Mouse (Mus musculus) limb, embryonic 15.5 days (tissue): ENCODE data around the gene Ryr1. TPM values are rescaled to one million over a fixed set of nuclear protein-coding genes. Genes with fewer than 3 reads are reported as not detected.

Source experiments
- ATAC-seq: fragments of 200-750 bp; cut with Nextera tagmentation; 2 replicates; pipeline ENCODE4 v1.8.0; 2017; ENCODE audit warnings: low read depth, moderate TSS enrichment; ENCODE audit not compliant: insufficient number of reproducible peaks, low FRiP score, low TSS enrichment
- H3K27ac ChIP-seq: fragments of 300-500 bp; sonication (generic); 2 replicates; pipeline ENCODE4 v1.5.1; 2015; ENCODE audit warnings: moderate library complexity, mild to moderate bottlenecking, inconsistent platforms
- H3K27me3 ChIP-seq: fragments of 300-500 bp; sonication (generic); 2 replicates; pipeline ENCODE4 v1.6.1; 2015; ENCODE audit warnings: inconsistent platforms
- H3K36me3 ChIP-seq: fragments of 300-500 bp; sonication (generic); 2 replicates; pipeline ENCODE4 v1.6.1; 2015; ENCODE audit warnings: inconsistent platforms
- H3K4me1 ChIP-seq: fragments of 300-500 bp; sonication (generic); 2 replicates; pipeline ENCODE4 v1.6.1; 2015; ENCODE audit warnings: inconsistent platforms
- H3K4me2 ChIP-seq: fragments of 300-500 bp; sonication (generic); 2 replicates; pipeline ENCODE4 v1.6.1; 2015; ENCODE audit warnings: mild to moderate bottlenecking, inconsistent platforms
- H3K4me3 ChIP-seq: fragments of 300-500 bp; sonication (generic); 2 replicates; pipeline ENCODE4 v1.5.1; 2015; ENCODE audit warnings: mild to moderate bottlenecking, inconsistent platforms
- H3K9ac ChIP-seq: fragments of 300-500 bp; sonication (generic); 2 replicates; pipeline ENCODE4 v1.6.1; 2015; ENCODE audit warnings: inconsistent platforms
- H3K9me3 ChIP-seq: fragments of 300-500 bp; sonication (generic); 2 replicates; pipeline ENCODE4 v1.6.1; 2016; ENCODE audit warnings: inconsistent platforms
- WGBS: fragments of 180-500 bp; shearing (Covaris S2); methylation state at CpG from one replicate; pipeline ENCODE4 v1.1.7; 2015; 5-methylcytosine and 5-hydroxymethylcytosine counted together
- polyA plus RNA-seq: library from polyadenylated mRNA; unstranded; fragments of >200 nt; fragmentation: Nextera tagmentation; extraction: Ambion mirVana; gene quantifications from 2 replicates; pipeline ENCODE4 v1.2.1, GENCODE M21; 2015

The Ryr1 gene
- polyA plus RNA-seq, 1 experiment from 2014 or later = 5.1 TPM

- Histone ChIP-seq H3K9me3 (no peaks in the 10 kb centered on the region), H3K36me3 (no peaks in the 10 kb centered on the region), H3K4me1 (no peaks in the 10 kb centered on the region), H3K27ac (no peak overlapping the region), H3K9ac (no peak overlapping the region), H3K4me2 (no peak overlapping the region), H3K27me3 (no peaks in the 10 kb centered on the region), H3K4me3 (no peak overlapping the region)
- 64% methylated on average over 5 of the region's 5 CpGs for WGBS
- ATAC-seq = no peak
Measured at GRCm38 (mm10) chr7:28991616-28992015, 133.4 kb downstream of the Ryr1 start.

DNA sequence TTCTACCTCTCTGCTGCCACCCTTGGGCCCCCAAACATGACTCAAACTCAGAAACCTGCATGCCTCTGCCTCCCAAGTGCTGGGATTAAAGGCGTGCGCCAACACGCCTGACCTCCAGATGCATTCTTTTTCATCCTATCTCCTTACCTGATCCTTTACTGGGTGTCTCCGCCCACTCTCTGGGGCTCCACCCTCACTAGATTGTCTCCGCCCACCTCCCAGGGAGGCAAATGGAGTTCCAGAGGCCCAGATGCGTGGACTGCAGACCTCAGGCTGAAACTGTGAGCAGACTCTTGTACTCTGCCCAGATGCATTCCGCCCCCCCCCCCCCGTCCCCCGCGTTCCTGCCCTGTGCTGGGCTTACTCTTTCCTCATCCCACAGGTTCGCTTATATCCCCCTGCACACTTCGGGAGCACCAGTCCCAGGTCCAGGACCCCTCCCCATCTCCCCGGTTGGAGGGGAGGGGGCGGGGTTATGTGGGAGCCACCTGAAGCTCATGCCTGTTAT, 134.2 kb downstream of the Ryr1 start:
- no peak overlapping the region for H3K4me2 ChIP-seq
- H3K27ac ChIP-seq = no peak overlapping the region
- H3K36me3 ChIP-seq = no peaks in the 10 kb centered on the region
- H3K4me3 ChIP-seq = no peak overlapping the region
- no peak overlapping the region for H3K9ac ChIP-seq
- no peaks in the 10 kb centered on the region for H3K27me3 ChIP-seq
- ATAC-seq = no peak
- no peaks in the 10 kb centered on the region for H3K4me1 ChIP-seq
- WGBS = 48% methylated on average over 14 of the region's 14 CpGs
- H3K9me3 ChIP-seq = no peaks in the 10 kb centered on the region

DNA sequence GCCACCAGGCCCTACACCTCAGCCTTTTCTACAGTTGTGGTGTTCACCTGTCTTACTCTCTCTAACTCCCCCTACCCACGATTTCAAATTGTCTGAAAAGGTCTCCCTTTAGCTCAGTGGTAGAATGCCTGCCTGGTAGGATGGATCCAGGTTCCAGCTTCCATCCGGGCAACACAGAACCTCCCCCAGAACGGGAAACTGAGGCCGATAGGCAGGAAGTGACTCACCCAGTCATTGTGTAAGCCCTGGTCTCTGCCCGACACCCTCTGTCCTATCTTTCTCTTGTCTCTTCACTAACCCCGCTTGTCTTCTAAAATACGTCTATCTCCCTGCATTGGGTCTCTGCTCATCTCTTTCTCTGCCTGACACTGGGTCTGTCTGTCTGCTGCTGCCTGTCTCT, 139.8 kb downstream of the Ryr1 start:
- 84% methylated on average over 7 of the region's 7 CpGs for WGBS
- no peak overlapping the region for H3K4me2 ChIP-seq
- ATAC-seq = no peak
- H3K36me3 ChIP-seq = no peaks in the 10 kb centered on the region
- H3K27me3 ChIP-seq = no peaks in the 10 kb centered on the region
- no peak overlapping the region for H3K27ac ChIP-seq
- no peaks in the 10 kb centered on the region for H3K9me3 ChIP-seq
- H3K4me3 ChIP-seq = no peak overlapping the region
- peaks cover 20% of the 10 kb centered on the region for H3K4me1 ChIP-seq
- H3K9ac ChIP-seq = no peak overlapping the region

DNA sequence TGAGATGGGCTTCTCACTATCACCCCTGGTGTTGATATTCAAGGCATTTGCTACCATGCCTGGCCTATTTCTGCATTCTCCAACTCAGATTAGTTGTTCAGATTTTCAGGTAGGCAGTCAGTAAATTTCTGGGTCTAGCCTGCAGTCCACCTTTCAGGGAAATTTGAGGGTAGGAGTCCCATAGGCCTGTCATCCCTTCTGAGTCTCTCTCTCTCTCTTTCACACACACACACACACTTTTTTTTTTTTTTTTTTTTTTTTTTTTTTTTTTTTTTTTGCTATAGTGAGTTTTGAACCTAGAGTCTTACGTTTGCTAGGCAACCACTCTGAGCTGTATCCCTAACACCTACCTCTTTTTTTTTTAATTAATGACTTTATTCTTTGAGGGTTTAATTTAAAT, 140.5 kb downstream of the Ryr1 start:
- Histone ChIP-seq H3K4me1 (peaks cover 21% of the 10 kb centered on the region), H3K9me3 (no peaks in the 10 kb centered on the region), H3K9ac (no peak overlapping the region), H3K27ac (no peak overlapping the region), H3K36me3 (no peaks in the 10 kb centered on the region; the same call in 1 of the 2 replicates), H3K4me2 (no peak overlapping the region), H3K4me3 (no peak overlapping the region), H3K27me3 (no peaks in the 10 kb centered on the region)
- 96% methylated on average over 1 of the region's 1 CpGs for WGBS
- no peak for ATAC-seq

DNA sequence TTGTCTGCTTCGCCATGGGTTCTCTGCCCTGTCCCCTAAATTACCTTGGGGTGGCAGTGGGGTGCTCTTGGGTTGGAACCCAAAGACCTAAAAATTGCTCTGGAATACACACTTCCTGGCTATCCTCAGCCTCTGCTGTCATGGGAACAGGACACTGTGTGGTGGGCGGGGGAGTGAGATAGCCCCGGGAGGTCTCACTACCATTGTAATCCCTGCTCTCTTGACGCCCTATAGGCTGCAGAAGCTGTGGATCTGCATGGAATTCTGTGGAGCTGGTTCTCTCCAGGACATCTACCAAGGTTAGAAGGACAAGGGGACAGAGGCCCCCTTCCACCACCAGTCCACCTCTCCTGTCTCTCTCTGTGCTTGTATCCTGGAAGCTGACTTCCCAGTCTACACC, 141.1 kb downstream of the Ryr1 start:
- Histone ChIP-seq H3K4me2 (no peak overlapping the region), H3K4me1 (peaks cover 21% of the 10 kb centered on the region), H3K36me3 (peaks cover 4% of the 10 kb centered on the region), H3K9me3 (no peaks in the 10 kb centered on the region), H3K9ac (no peak overlapping the region), H3K27me3 (no peaks in the 10 kb centered on the region), H3K27ac (no peak overlapping the region), H3K4me3 (no peak overlapping the region)
- 80% methylated on average over 4 of the region's 4 CpGs for WGBS
- ATAC-seq = no peak

GRCm38 (mm10) chr7:28983141-28983564, 141.8 kb downstream of the Ryr1 start:
- no peak for ATAC-seq
- 55% methylated on average over 11 of the region's 11 CpGs for WGBS
- H3K27me3 ChIP-seq = no peaks in the 10 kb centered on the region
- H3K9ac ChIP-seq = no peak overlapping the region
- peak overlapping the region; percentile 81 for H3K4me2 ChIP-seq
- H3K4me3 ChIP-seq = no peak overlapping the region
- no peak overlapping the region; the same call in 1 of the 2 replicates for H3K27ac ChIP-seq
- peaks cover 21% of the 10 kb centered on the region for H3K4me1 ChIP-seq
- H3K36me3 ChIP-seq = peaks cover 11% of the 10 kb centered on the region
- no peaks in the 10 kb centered on the region for H3K9me3 ChIP-seq

- 0 out of 2 replicates have a peak, but pooled peaks have one; percentile 5 for ATAC-seq
- peaks cover 18% of the 10 kb centered on the region for H3K36me3 ChIP-seq
- H3K4me2 ChIP-seq = peak overlapping the region; percentile 81
- peak overlapping the region; percentile 75 for H3K4me3 ChIP-seq
- H3K27ac ChIP-seq = peak overlapping the region; percentile 92
- 7% methylated on average over 19 of the region's 19 CpGs for WGBS
- no peaks in the 10 kb centered on the region for H3K27me3 ChIP-seq
- H3K9me3 ChIP-seq = no peaks in the 10 kb centered on the region
- peak overlapping the region; percentile 55 for H3K9ac ChIP-seq
- peaks cover 21% of the 10 kb centered on the region for H3K4me1 ChIP-seq
Measured at GRCm38 (mm10) chr7:28982274-28983013, 142.5 kb downstream of the Ryr1 start.

- Histone ChIP-seq H3K4me2 (peak within 1 kb of the TSS; percentile 81), H3K9ac (peak within 1 kb of the TSS; percentile 82), H3K27me3 (no peaks in the 10 kb centered on the region), H3K4me1 (peaks cover 21% of the 10 kb centered on the region), H3K27ac (peak within 1 kb of the TSS; percentile 92), H3K4me3 (peak within 1 kb of the TSS; percentile 75), H3K36me3 (peaks cover 25% of the 10 kb centered on the region), H3K9me3 (no peaks in the 10 kb centered on the region)
- WGBS = under 1% methylated on average over 36 of the region's 36 CpGs
- peak; percentile 95 for ATAC-seq
Measured at GRCm38 (mm10) chr7:28981651-28982273, 143.2 kb downstream of the Ryr1 start, which contains the start of the genes Eif3k and Map4k1. Gene Eif3k (minus strand): TSS chr7:28981864. Gene Map4k1 (plus strand): TSS chr7:28982050.

- ATAC-seq = no peak
- Histone ChIP-seq H3K36me3 (peaks cover 54% of the 10 kb centered on the region), H3K27ac (no peak overlapping the region), H3K9ac (no peak overlapping the region), H3K9me3 (no peaks in the 10 kb centered on the region), H3K4me2 (no peak overlapping the region), H3K4me3 (no peak overlapping the region), H3K27me3 (no peaks in the 10 kb centered on the region), H3K4me1 (peaks cover 18% of the 10 kb centered on the region)
- 86% methylated on average over 9 of the region's 9 CpGs for WGBS
Measured at GRCm38 (mm10) chr7:28977556-28977955, 147.4 kb downstream of the Ryr1 start.

DNA sequence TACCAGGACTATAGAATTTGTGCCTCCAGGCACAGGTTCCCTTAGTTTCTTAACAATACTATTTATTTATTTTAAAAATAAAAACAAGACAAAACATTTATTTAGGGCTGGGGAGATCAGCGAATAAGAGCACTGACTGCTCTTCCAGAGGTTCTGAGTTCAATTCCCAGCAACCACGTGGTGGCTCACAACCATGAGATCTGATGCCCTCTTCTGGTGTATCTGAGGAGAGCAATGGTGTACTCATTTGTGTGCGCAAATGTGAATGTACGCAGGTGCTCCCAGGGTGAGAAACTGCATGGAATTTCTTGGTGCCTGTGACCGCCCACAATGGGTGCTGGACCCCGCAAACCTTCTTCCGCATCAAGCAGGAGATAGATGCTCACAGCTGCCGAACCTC, 152.0 kb downstream of the Ryr1 start:
- 83% methylated on average over 8 of the region's 8 CpGs for WGBS
- Histone ChIP-seq H3K4me2 (no peak overlapping the region), H3K9me3 (no peaks in the 10 kb centered on the region), H3K36me3 (peaks cover 72% of the 10 kb centered on the region), H3K27me3 (no peaks in the 10 kb centered on the region), H3K4me1 (peaks cover 22% of the 10 kb centered on the region), H3K27ac (no peak overlapping the region), H3K9ac (no peak overlapping the region), H3K4me3 (no peak overlapping the region)
- no peak for ATAC-seq

DNA sequence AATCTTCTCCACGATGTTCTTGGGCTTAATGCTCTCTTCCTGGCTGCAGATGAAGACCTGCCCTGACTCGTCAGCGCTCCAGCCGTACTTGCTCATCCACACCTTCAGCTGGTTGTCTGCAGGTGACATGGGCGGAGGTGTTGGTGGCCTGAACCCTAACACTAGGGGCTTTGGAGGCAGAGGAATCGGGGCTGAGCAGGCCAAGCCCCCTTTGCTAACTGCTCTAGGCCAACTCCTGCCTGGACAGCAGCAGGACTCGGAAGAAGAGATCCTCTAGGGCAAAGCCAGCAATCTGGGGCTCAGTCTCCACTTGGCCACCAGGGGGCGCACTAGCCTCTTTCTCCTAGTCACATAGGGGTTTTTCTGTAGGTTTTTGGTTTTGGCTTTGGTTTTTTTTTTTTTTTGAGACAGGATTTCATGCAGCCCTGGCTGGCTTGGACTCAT, 152.4 kb downstream of the Ryr1 start:
- no peak overlapping the region for H3K4me3 ChIP-seq
- peaks cover 22% of the 10 kb centered on the region for H3K4me1 ChIP-seq
- H3K27ac ChIP-seq = peak overlapping the region; percentile 79
- WGBS = 62% methylated on average over 8 of the region's 8 CpGs
- no peak overlapping the region for H3K9ac ChIP-seq
- peaks cover 67% of the 10 kb centered on the region for H3K36me3 ChIP-seq
- no peaks in the 10 kb centered on the region for H3K27me3 ChIP-seq
- ATAC-seq = no peak
- H3K9me3 ChIP-seq = no peaks in the 10 kb centered on the region
- H3K4me2 ChIP-seq = no peak overlapping the region

DNA sequence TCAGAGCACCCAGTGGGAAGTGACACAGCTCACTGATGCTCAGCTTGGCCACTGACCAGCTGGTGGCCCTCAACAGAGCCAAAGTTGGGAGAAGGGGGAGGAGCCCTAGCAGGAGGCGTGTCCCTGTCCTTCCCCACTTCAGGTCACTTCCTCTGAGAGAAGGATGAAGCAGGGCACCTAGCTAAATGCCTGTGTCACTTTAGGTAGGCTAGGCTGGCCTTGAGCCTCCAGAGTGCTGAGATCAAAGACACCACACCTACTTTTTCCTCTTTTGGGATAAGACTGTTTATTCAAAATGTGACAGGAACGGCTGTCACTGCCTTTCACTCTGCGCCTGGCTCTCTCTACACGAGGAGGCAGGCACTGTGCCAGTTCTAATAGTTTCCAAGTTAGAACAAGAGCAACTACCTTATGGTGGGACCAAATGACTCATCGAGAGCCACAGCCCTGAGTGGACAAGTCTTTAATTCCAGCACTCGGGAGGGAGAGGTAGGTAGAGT, 153.2 kb downstream of the Ryr1 start:
- Histone ChIP-seq H3K4me1 (peaks cover 22% of the 10 kb centered on the region), H3K4me2 (no peak overlapping the region), H3K4me3 (no peak overlapping the region), H3K36me3 (peaks cover 60% of the 10 kb centered on the region), H3K27me3 (no peaks in the 10 kb centered on the region), H3K27ac (peak overlapping the region; percentile 79), H3K9ac (no peak overlapping the region), H3K9me3 (no peaks in the 10 kb centered on the region)
- ATAC-seq = 0 out of 2 replicates have a peak, but pooled peaks have one; percentile 22
- 58% methylated on average over 6 of the region's 6 CpGs for WGBS
